ENCODE assay signal across 11 mouse cellular contexts in genomic region chr5:111836668-111837234, GRCm38 (mm10).
DNase-seq lines count a peak whose midpoint lies in the region; ATAC-seq lines count a peak whose summit lies in the region.
"Had no signal": no experiment of that assay in that cellular context is flagged by ENCODE, and none has a peak within 500 bp of the region (broad histone marks: within the 10 kb centered on the region; RNA-seq: fewer than 3 reads in every experiment).

No protein-coding gene starts in this region.

- peak; percentile 88 for ATAC-seq in forebrain, embryonic 11.5 days (replicated peaks; ENCODE audit: low FRiP score)
- ATAC-seq in hindbrain, embryonic 15.5 days (ENCODE audit: low FRiP score, low read depth), result peak; percentile 70
- peak; percentile 81 for ATAC-seq in neural tube, embryonic 13.5 days (ENCODE audit: low read depth)

- 2% methylated on average over 14 of the region's 14 CpGs for WGBS in forebrain, embryonic 11.5 days
- WGBS in hindbrain, embryonic 15.5 days, result 11% methylated on average over 14 of the region's 14 CpGs
- WGBS in neural tube, embryonic 13.5 days, result 7% methylated on average over 14 of the region's 14 CpGs

- peak overlapping the region; percentile 34; the same call in 1 of the 2 replicates for H3K4me2 ChIP-seq in forebrain, embryonic 11.5 days (ENCODE audit: low read depth, low read length, severe bottlenecking)
- no peak overlapping the region for H3K4me2 ChIP-seq in hindbrain, embryonic 15.5 days
- H3K4me2 ChIP-seq in neural tube, embryonic 13.5 days, result peak overlapping the region; percentile 22; the same call in 1 of the 2 replicates

- no peaks in the 10 kb centered on the region for H3K9me3 ChIP-seq in forebrain, embryonic 11.5 days (ENCODE audit: control insufficient read depth, low read length)
- H3K9me3 ChIP-seq in hindbrain, embryonic 15.5 days, result no peaks in the 10 kb centered on the region
- H3K9me3 ChIP-seq in neural tube, embryonic 13.5 days, result no peaks in the 10 kb centered on the region

- no peak overlapping the region for H3K4me3 ChIP-seq in forebrain, embryonic 11.5 days (ENCODE audit: low read depth, low read length)
- no peak overlapping the region for H3K4me3 ChIP-seq in hindbrain, embryonic 15.5 days
- no peak overlapping the region for H3K4me3 ChIP-seq in neural tube, embryonic 13.5 days

- H3K4me1 ChIP-seq in forebrain, embryonic 11.5 days (replicated peaks; ENCODE audit: control insufficient read depth, insufficient read depth, low read length), result peaks cover 22% of the 10 kb centered on the region
- peaks cover 17% of the 10 kb centered on the region for H3K4me1 ChIP-seq in hindbrain, embryonic 15.5 days (replicated peaks)
- H3K4me1 ChIP-seq in neural tube, embryonic 13.5 days (replicated peaks), result peaks cover 19% of the 10 kb centered on the region

- peak overlapping the region; percentile 44; the same call in 1 of the 2 replicates for H3K27ac ChIP-seq in forebrain, embryonic 11.5 days (ENCODE audit: low read depth, low read length)
- peak overlapping the region; percentile 47 for H3K27ac ChIP-seq in hindbrain, embryonic 15.5 days (replicated peaks)
- H3K27ac ChIP-seq in neural tube, embryonic 13.5 days (replicated peaks), result peak overlapping the region; percentile 64

- no peak overlapping the region for H3K9ac ChIP-seq in forebrain, embryonic 11.5 days (ENCODE audit: low read length)
- H3K9ac ChIP-seq in hindbrain, embryonic 15.5 days, result no peak overlapping the region
- no peak overlapping the region for H3K9ac ChIP-seq in neural tube, embryonic 13.5 days
- H3K9ac ChIP-seq: lung, embryonic 14.5 days had no signal

- peaks cover 26% of the 10 kb centered on the region for H3K27me3 ChIP-seq in forebrain, embryonic 11.5 days (ENCODE audit: control insufficient read depth, insufficient read depth, low read length)
- 0 out of 2 replicates have a peak, but pooled peaks cover 2% of the 10 kb centered on the region for H3K27me3 ChIP-seq in hindbrain, embryonic 15.5 days
- H3K27me3 ChIP-seq in neural tube, embryonic 13.5 days, result peaks cover 39% of the 10 kb centered on the region

- no peaks in the 10 kb centered on the region for H3K36me3 ChIP-seq in forebrain, embryonic 11.5 days (ENCODE audit: control insufficient read depth, insufficient read depth, low read length)
- no peaks in the 10 kb centered on the region for H3K36me3 ChIP-seq in hindbrain, embryonic 15.5 days
- no peaks in the 10 kb centered on the region for H3K36me3 ChIP-seq in neural tube, embryonic 13.5 days

- DNase-seq in embryo, embryonic 11 days, result peak; percentile 46
- DNase-seq in embryo, embryonic 10 days (ENCODE audit: low spot score), result no peak
- peak; percentile 80 for DNase-seq in forebrain, embryonic 11.5 days (ENCODE audit: low spot score)
- no peak for DNase-seq in lung, postnatal 25 days (ENCODE audit: low spot score)
- no peak for DNase-seq in gastrocnemius, adult 8-10 months (ENCODE audit: low spot score in 2 of 2)
- no peak for DNase-seq in urinary bladder, postnatal 4 days (ENCODE audit: low spot score in 2 of 2)
- DNase-seq: heart, adult 18-20 months; heart, postnatal 36 days; lung, embryonic 14.5 days had no signal

Comparison
In these comparisons a context has a peak if more than half of its experiments do, and no peak if none do; other contexts are left out.
1. DNase-seq: peak in embryo, embryonic 11 days (single experiment) and forebrain, embryonic 11.5 days (single experiment); none in embryo, embryonic 10 days (single experiment), lung, postnatal 25 days (single experiment), gastrocnemius, adult 8-10 months (0 of 2) and urinary bladder, postnatal 4 days (0 of 2).
2. Peak in every context shown above with its lines, with median percentiles within 50 percentile points of each other: ATAC-seq and H3K27ac ChIP-seq.